Mouse (Mus musculus): ENCODE data around the gene Hoxb1. TPM values are rescaled to one million over a fixed set of nuclear protein-coding genes. Genes with fewer than 3 reads are reported as not detected.

Gene Hoxb1
- total RNA-seq, 2 experiments from 2014 or later: not detected

Other genes starting within 250 kb of the Hoxb1 start
- not detected in 2 replicates for gene Ttll6, start 232.0 kb upstream of the Hoxb1 start, total RNA-seq (2015; ENCODE audit: low replicate concordance)
- not detected in 2 replicates for gene Ttll6, start 232.0 kb upstream of the Hoxb1 start, total RNA-seq (2017; ENCODE audit: low replicate concordance)
- gene Hoxb13, start 171.4 kb upstream of the Hoxb1 start, total RNA-seq (2015; ENCODE audit: low replicate concordance): not detected in 2 replicates
- not detected in 2 replicates for gene Hoxb13, start 171.4 kb upstream of the Hoxb1 start, total RNA-seq (2017; ENCODE audit: low replicate concordance)
- not detected in 2 replicates for gene Hoxb9, start 94.3 kb upstream of the Hoxb1 start, total RNA-seq (2015; ENCODE audit: low replicate concordance)
- gene Hoxb9, start 94.3 kb upstream of the Hoxb1 start, total RNA-seq (2017; ENCODE audit: low replicate concordance): 0.56 TPM in 1 of 2 replicates, not detected in the other
- gene Hoxb8, start 83.8 kb upstream of the Hoxb1 start, total RNA-seq (2015; ENCODE audit: low replicate concordance): not detected in 2 replicates
- not detected in 2 replicates for gene Hoxb8, start 83.8 kb upstream of the Hoxb1 start, total RNA-seq (2017; ENCODE audit: low replicate concordance)
- gene Hoxb7, start 79.1 kb upstream of the Hoxb1 start, total RNA-seq (2015; ENCODE audit: low replicate concordance): not detected in 2 replicates
- gene Hoxb7, start 79.1 kb upstream of the Hoxb1 start, total RNA-seq (2017; ENCODE audit: low replicate concordance): not detected in 2 replicates
- gene Hoxb6, start 73.3 kb upstream of the Hoxb1 start, total RNA-seq (2015; ENCODE audit: low replicate concordance): not detected in 2 replicates
- gene Hoxb6, start 73.3 kb upstream of the Hoxb1 start, total RNA-seq (2017; ENCODE audit: low replicate concordance): not detected in 2 replicates
- gene Hoxb5, start 62.4 kb upstream of the Hoxb1 start, total RNA-seq (2015; ENCODE audit: low replicate concordance): not detected in 2 replicates
- gene Hoxb5, start 62.4 kb upstream of the Hoxb1 start, total RNA-seq (2017; ENCODE audit: low replicate concordance): not detected in 2 replicates
- gene Hoxb4, start 47.5 kb upstream of the Hoxb1 start, total RNA-seq (2015; ENCODE audit: low replicate concordance): 0.63 TPM in 1 of 2 replicates, not detected in the other
- 0.56 and 0.77 TPM in 2 replicates for gene Hoxb4, start 47.5 kb upstream of the Hoxb1 start, total RNA-seq (2017; ENCODE audit: low replicate concordance)
- not detected in 2 replicates for gene Hoxb3, start 42.4 kb upstream of the Hoxb1 start, total RNA-seq (2015; ENCODE audit: low replicate concordance)
- gene Hoxb3, start 42.4 kb upstream of the Hoxb1 start, total RNA-seq (2017; ENCODE audit: low replicate concordance): not detected in 2 replicates
- gene Hoxb2, start 15.2 kb upstream of the Hoxb1 start, total RNA-seq (2015; ENCODE audit: low replicate concordance): not detected in 2 replicates
- gene Hoxb2, start 15.2 kb upstream of the Hoxb1 start, total RNA-seq (2017; ENCODE audit: low replicate concordance): not detected in 2 replicates
- not detected in 2 replicates for gene Skap1, start 98.8 kb downstream of the Hoxb1 start, total RNA-seq (2015; ENCODE audit: low replicate concordance)
- gene Skap1, start 98.8 kb downstream of the Hoxb1 start, total RNA-seq (2017; ENCODE audit: low replicate concordance): 2.6 TPM in 1 of 2 replicates, not detected in the other

All from erythroblast, adult 5-6 weeks (primary cell).